Mouse (Mus musculus) embryonic stem cell, embryonic (primary cell): ENCODE results near the gene Adcy2.

ENCODE experiments used
- CTCF ChIA-PET, 4 experiments: fragments of 300-600 bp in 2 of 4; fragments of 350-600 bp in 2 of 4; sonication (Branson Sonifier 250); formaldehyde crosslinking; loops; one replicate each; lab custom pipeline; 2022; ENCODE audit warnings: inconsistent platforms in 2 of 4; lab: Charles Lee
- POLR2A ChIA-PET, 4 experiments: fragments of 300-600 bp in 2 of 4; fragments of 350-600 bp in 2 of 4; sonication (Branson Sonifier 250); formaldehyde crosslinking; loops; one replicate each; lab custom pipeline; 2022; ENCODE audit warnings: antibody characterized with exemption in 4 of 4, inconsistent platforms in 1 of 4; lab: Charles Lee

Gene Adcy2

DNA sequence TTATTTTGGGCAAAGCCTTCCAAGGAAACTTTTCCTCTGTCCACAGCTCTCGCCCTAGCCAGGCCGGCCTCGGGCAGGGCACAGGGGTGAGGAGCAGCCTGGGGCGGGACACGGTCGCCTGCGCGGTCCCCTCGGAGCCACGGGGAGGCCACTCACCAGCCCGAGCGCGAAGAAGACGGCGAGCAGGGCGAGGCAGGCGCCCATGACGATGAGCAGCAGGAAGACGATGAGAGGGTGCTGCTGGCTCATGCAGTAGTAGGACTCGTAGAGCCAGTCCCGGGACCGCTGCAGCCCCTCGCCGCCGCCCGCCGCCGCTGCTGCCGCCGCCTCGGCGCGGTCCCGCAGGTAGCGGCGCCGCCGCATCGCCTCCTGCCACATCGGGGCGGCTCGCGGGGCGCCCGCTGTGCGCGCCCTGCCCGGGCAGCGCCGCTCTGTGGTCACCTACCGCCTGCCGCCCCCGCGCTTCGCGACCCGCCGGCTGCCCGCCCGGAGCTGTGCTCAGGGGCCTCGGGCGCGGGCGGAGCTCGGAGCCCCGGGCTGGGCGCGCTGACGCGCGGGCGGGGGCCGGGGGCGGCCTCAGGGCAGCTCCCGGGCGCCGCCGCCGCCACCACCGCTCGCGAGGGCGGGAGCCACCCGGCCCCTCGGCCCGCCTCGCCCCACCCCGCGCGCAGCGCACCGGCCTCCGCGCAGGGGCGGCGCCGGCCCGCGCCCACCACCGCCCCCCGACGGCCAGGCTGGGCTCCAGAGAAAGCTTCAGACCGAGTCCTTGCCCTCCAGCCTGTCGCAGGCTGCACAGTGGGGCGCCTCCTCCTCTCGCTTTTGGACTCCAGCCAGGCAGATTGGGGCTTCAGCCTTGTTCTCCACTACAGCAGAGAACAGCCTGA is at the start of gene Adcy2:
TSS of gene Adcy2 (minus strand) at position 624 of the 884 bp plus-strand sequence.
- POLR2A ChIA-PET = interaction anchor here in 2 of 4 experiments (0.8 to 1.5 kb wide), 3 partner anchors 16 to 612 kb away, joined by 3 read pairs; partner anchors contain the start of gene Srd5a1 (in 1 of the 2)
- CTCF ChIA-PET = interaction anchor here (0.6 to 1.6 kb wide), 9 partner anchors 376 to 487 kb away, joined by 3 to 6 read pairs (median 3); no protein-coding TSS in a partner anchor

GRCm38 (mm10) chr13:69036991-69037597 is 37.8 kb upstream of the Adcy2 start:
- CTCF ChIA-PET = no interaction called here
- POLR2A ChIA-PET = no interaction called here

- POLR2A ChIA-PET = no interaction called here
- CTCF ChIA-PET = no interaction called here
Measured at GRCm38 (mm10) chr13:69034621-69035020, 35.3 kb upstream of the Adcy2 start.

DNA sequence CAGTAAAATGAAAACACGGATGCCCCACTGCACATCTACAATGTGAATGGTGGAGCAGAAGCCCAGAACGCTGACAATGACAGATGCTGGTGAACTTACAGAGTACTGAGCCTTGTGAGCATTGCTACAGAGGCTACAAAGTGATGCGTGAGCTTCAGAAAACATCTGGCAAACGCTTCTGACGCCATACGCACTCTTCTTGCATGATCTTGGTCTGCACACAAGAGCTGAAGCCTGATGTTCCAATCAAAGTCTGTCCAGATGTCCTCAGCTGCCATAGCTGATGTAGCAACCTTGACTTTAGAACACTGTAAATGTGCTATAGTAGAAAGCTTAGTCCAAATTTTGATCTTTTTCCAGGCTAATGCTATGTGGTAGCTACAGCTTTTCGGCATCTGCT is 34.2 kb upstream of the Adcy2 start:
- ChIA-PET POLR2A (no interaction called here), CTCF (interaction anchor here in 3 of 4 experiments (0.5 to 0.6 kb wide), 3 partner anchors 12 to 492 kb away, joined by 3 to 5 read pairs (median 3); no protein-coding TSS in a partner anchor)

DNA sequence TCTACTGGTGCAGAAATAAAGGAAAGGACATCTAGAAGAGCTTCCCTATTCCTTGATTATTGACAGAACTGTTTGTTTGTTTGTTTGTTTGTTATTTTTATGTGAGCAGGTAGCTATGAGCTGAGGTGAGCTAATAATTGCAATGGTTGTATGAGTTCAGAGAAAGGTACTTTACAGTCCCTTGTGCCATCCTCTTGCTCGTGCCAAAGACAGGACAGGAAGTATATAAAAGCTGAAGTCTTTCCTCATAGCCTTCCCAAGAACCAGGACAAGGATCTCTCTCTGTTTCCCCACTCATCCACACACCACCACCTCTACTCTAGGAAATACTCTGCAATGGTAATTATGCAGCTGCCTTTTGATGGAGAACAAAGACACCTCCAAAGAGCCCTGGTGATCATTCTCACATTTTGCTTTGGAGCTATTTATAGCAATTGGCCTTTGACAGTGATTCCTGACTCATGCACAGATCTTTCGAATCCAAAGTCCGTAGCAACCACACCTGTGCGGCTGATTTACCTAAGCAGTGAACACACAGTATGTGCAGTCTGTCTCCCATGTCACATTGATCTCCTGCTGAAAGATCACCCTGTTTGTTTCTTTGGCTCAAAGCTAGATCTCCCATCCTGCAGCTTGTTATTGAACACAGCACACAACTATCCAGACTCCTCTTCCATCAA is 29.9 kb upstream of the Adcy2 start:
- ChIA-PET CTCF (no interaction called here), POLR2A (interaction anchor here in 2 of 4 experiments (0.6 to 0.9 kb wide), 2 partner anchors 8 to 1183 kb away, joined by 3 to 4 read pairs; no protein-coding TSS in a partner anchor)

- CTCF ChIA-PET = interaction anchor here in 1 of 4 experiments (0.6 kb wide), 1 partner anchor 436 kb away, joined by 4 read pairs; no protein-coding TSS in a partner anchor
- POLR2A ChIA-PET = interaction anchor here in 1 of 4 experiments (0.6 kb wide), 1 partner anchor 400 kb away, joined by 5 read pairs; no protein-coding TSS in a partner anchor
Measured at GRCm38 (mm10) chr13:69024964-69025363, 25.6 kb upstream of the Adcy2 start.

DNA sequence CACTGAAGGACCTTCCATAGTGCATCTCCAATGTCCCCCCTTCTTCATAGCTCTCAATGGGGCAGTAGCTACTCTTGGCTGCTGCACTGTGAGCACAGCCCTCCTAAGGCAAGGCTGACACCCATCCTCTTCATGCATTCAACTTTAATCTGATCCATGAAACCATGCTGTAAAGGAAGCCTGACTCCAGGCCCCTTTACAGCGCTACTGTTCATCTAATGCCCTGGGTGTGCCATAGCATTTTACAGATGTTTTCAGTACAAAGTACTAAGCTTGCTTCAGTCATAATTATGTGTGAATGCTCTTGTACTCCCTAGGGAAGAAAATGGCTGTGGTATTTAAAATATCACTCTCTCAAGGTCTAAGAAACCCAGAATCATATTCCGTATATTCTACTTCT is 23.9 kb upstream of the Adcy2 start:
- CTCF ChIA-PET = no interaction called here

GRCm38 (mm10) chr13:69020574-69020973 is 21.2 kb upstream of the Adcy2 start:
- ChIA-PET CTCF (no interaction called here), POLR2A (interaction anchor here in 1 of 4 experiments (1.3 kb wide), 1 partner anchor 9 kb away, joined by 4 read pairs; no protein-coding TSS in a partner anchor)

More for the DNA sequence above, 23.9 kb upstream of the Adcy2 start:
- POLR2A ChIA-PET = no interaction called here

GRCm38 (mm10) chr13:69006915-69007314 is 7.6 kb upstream of the Adcy2 start:
- POLR2A ChIA-PET = no interaction called here
- CTCF ChIA-PET = no interaction called here

GRCm38 (mm10) chr13:69006091-69006490 is 6.8 kb upstream of the Adcy2 start:
- CTCF ChIA-PET = no interaction called here
- POLR2A ChIA-PET = interaction anchor here in 1 of 4 experiments (0.9 kb wide), 1 partner anchor 155 kb away, joined by 3 read pairs; no protein-coding TSS in a partner anchor

DNA sequence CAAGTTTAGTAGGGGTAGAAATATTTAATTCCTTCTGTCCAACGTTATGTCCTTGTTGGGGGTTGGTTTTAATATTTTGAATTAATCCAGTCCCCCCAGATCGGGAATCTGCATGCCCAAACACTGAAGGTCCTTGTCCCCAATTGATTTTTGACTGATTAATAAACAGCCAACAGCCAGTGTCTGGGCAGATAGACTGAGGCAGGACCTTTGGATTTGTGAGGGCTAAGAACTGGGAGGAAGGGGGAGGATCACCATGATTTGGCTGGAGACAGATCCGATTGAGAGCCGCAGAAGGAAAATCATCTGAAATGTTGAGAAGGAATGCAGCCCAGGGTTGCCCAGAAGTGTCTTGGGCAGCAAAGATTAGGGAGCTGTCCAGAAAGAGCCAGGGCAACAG is 5.1 kb upstream of the Adcy2 start:
- ChIA-PET POLR2A (no interaction called here), CTCF (interaction anchor here in 1 of 4 experiments (0.6 kb wide), 1 partner anchor 371 kb away, joined by 3 read pairs; no protein-coding TSS in a partner anchor)

GRCm38 (mm10) chr13:69002631-69003030 is 3.3 kb upstream of the Adcy2 start:
- CTCF ChIA-PET = no interaction called here
- POLR2A ChIA-PET = no interaction called here

GRCm38 (mm10) chr13:69002173-69002572 is 2.8 kb upstream of the Adcy2 start:
- ChIA-PET CTCF (no interaction called here), POLR2A (no interaction called here)

DNA sequence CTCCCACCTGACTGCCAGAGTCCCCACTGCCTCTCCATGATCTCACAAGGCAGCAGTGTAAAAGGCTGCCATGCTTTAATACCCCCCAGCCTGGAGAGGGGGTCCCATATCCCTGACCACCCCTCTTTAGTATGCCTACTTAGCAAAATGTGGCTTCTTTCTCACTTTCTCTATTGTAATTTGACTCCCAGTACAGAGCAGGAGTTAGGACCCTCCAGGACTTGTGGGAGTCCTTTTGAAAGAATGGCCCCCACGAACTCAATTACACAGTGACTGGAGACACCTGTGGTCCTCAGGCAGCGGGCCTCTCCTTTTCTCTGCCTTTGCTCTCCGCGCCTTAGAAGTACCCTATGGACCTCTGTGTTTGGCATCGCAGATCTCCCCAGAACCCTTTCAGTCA is 485 bp upstream of the Adcy2 start:
- CTCF ChIA-PET = interaction anchor here in 3 of 4 experiments (0.8 to 1.2 kb wide), 6 partner anchors 398 to 485 kb away, joined by 3 to 4 read pairs (median 4); no protein-coding TSS in a partner anchor
- POLR2A ChIA-PET = interaction anchor here in 1 of 4 experiments (1.5 kb wide), 1 partner anchor 48 kb away, joined by 3 read pairs; no protein-coding TSS in a partner anchor

GRCm38 (mm10) chr13:68998558-68998917 is 803 bp downstream of the Adcy2 start:
- CTCF ChIA-PET = interaction anchor here in 1 of 4 experiments (1.4 to 1.6 kb wide), 2 partner anchors 375 to 462 kb away, joined by 3 to 6 read pairs; no protein-coding TSS in a partner anchor
- POLR2A ChIA-PET = interaction anchor here in 2 of 4 experiments (0.8 to 1.5 kb wide), 3 partner anchors 15 to 613 kb away, joined by 3 read pairs; partner anchors contain the start of gene Srd5a1 (in 1 of the 2)

- CTCF ChIA-PET = interaction anchor here in 1 of 4 experiments (1.4 to 1.6 kb wide), 2 partner anchors 375 to 462 kb away, joined by 3 to 6 read pairs; no protein-coding TSS in a partner anchor
- POLR2A ChIA-PET = interaction anchor here in 2 of 4 experiments (0.8 to 1.5 kb wide), 3 partner anchors 14 to 613 kb away, joined by 3 read pairs; partner anchors contain the start of gene Srd5a1 (in 1 of the 2)
Measured at GRCm38 (mm10) chr13:68997821-68998551, 1.4 kb downstream of the Adcy2 start.

- CTCF ChIA-PET = interaction anchor here in 1 of 4 experiments (1.6 kb wide), 1 partner anchor 463 kb away, joined by 6 read pairs; no protein-coding TSS in a partner anchor
- POLR2A ChIA-PET = no interaction called here
Measured at GRCm38 (mm10) chr13:68997386-68997785, 2.0 kb downstream of the Adcy2 start.

DNA sequence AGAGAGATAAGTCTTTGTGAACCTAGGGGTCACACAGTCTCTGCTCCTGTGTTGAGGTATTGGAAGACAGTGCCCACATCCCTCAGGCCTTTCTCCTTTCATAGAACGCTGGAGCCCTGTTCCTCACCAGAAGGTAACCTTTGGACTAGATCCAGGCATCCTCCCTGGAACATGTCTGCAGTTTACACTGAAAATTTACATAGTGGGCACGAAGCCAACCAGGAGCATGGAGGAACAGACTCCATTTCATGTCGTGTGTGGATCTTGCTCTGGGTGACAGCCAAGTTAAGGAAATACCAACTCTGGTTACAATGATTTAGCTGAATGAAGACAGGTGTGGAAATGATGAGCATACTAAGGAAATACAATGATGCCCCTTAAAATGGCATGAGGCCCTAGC is 2.7 kb downstream of the Adcy2 start:
- ChIA-PET POLR2A (no interaction called here), CTCF (no interaction called here)
